Mouse (Mus musculus): Measurements from ENCODE around the gene Gm13084. TPM values are rescaled to one million over a fixed set of nuclear protein-coding genes. Genes with fewer than 3 reads are reported as not detected.
"Not testable (repeated sequence)": the region's sequence is repeated elsewhere in the genome, so short reads cannot be mapped to it uniquely, and the experiment has no call there.

The Gm13084 gene
- not detected in 2 replicates for polyA plus RNA-seq (2016; fragmentation: Nextera tagmentation; extraction: Ambion mirVana)

- Histone ChIP-seq H3K27ac (no peak within 1 kb of the TSS), H3K9ac (no peak within 1 kb of the TSS), H3K27me3 (no peaks in the 10 kb centered on the region), H3K9me3 (peaks cover 18% of the 10 kb centered on the region; the same call in 1 of the 2 replicates), H3K4me1 (no peaks in the 10 kb centered on the region), H3K4me3 (replicated peaks) (no peak within 1 kb of the TSS), H3K36me3 (replicated peaks) (no peaks in the 10 kb centered on the region), H3K4me2 (no peak within 1 kb of the TSS)
- no peak for ATAC-seq (ENCODE audit: low FRiP score)
- 80% methylated on average over 2 of the region's 2 CpGs for WGBS
Measured at GRCm38 (mm10) chr4:143815993-143816392, at the start of gene Gm13084. Gm13084 (minus strand) TSS chr4:143816093.

- H3K9me3 ChIP-seq = peaks cover 20% of the 10 kb centered on the region
Measured at GRCm38 (mm10) chr4:143846197-143846596, 30.3 kb upstream of the Gm13084 start, which contains the start of gene Gm13103. Gm13103 (plus strand) TSS chr4:143846497.

GRCm38 (mm10) chr4:143789052-143789451 is 26.8 kb downstream of the Gm13084 start, which contains the start of gene Gm13023:
Gm13023 (plus strand) TSS chr4:143789352.
- H3K4me3 ChIP-seq (replicated peaks); H3K4me2 ChIP-seq; ATAC-seq (ENCODE audit: low FRiP score); H3K36me3 ChIP-seq (replicated peaks); H3K4me1 ChIP-seq; H3K9ac ChIP-seq; H3K27ac ChIP-seq; H3K27me3 ChIP-seq: not testable (repeated sequence)
- H3K9me3 ChIP-seq = peaks cover 35% of the 10 kb centered on the region
- 87% methylated on average over 3 of the region's 3 CpGs for WGBS

More at GRCm38 (mm10) chr4:143846197-143846596, 30.3 kb upstream of the Gm13084 start, which contains the start of gene Gm13103:
- H3K27me3 ChIP-seq; H3K36me3 ChIP-seq (replicated peaks); H3K4me3 ChIP-seq (replicated peaks); H3K4me2 ChIP-seq; H3K9ac ChIP-seq; ATAC-seq (ENCODE audit: low FRiP score); H3K4me1 ChIP-seq; H3K27ac ChIP-seq: not testable (repeated sequence)

Other genes starting within 250 kb of the Gm13084 start
- gene Gm13083, start 201.1 kb downstream of the Gm13084 start, polyA plus RNA-seq (2016; fragmentation: Nextera tagmentation; extraction: Ambion mirVana) = not detected in 2 replicates
- not detected in 2 replicates for gene Gm13088, start 158.8 kb downstream of the Gm13084 start, polyA plus RNA-seq (2016; fragmentation: Nextera tagmentation; extraction: Ambion mirVana)
- gene Gm13089, start 113.4 kb downstream of the Gm13084 start, polyA plus RNA-seq (2016; fragmentation: Nextera tagmentation; extraction: Ambion mirVana) = not detected in 2 replicates
- not detected in 2 replicates for gene Gm13078, start 96.6 kb downstream of the Gm13084 start, polyA plus RNA-seq (2016; fragmentation: Nextera tagmentation; extraction: Ambion mirVana)
- gene Gm13023, start 26.7 kb downstream of the Gm13084 start, polyA plus RNA-seq (2016; fragmentation: Nextera tagmentation; extraction: Ambion mirVana) = not detected in 2 replicates
- gene Gm13103, start 30.4 kb upstream of the Gm13084 start, polyA plus RNA-seq (2016; fragmentation: Nextera tagmentation; extraction: Ambion mirVana) = not detected in 2 replicates
- not detected in 2 replicates for gene Pramef6, start 84.3 kb upstream of the Gm13084 start, polyA plus RNA-seq (2016; fragmentation: Nextera tagmentation; extraction: Ambion mirVana)
- not detected in 2 replicates for gene Pramef25, start 134.9 kb upstream of the Gm13084 start, polyA plus RNA-seq (2016; fragmentation: Nextera tagmentation; extraction: Ambion mirVana)
- gene Gm13101, start 150.9 kb upstream of the Gm13084 start, polyA plus RNA-seq (2016; fragmentation: Nextera tagmentation; extraction: Ambion mirVana) = not detected in 2 replicates
- not detected in 2 replicates for gene Pramef17, start 178.3 kb upstream of the Gm13084 start, polyA plus RNA-seq (2016; fragmentation: Nextera tagmentation; extraction: Ambion mirVana)
- not detected in 2 replicates for gene Pramel4, start 243.0 kb upstream of the Gm13084 start, polyA plus RNA-seq (2016; fragmentation: Nextera tagmentation; extraction: Ambion mirVana)

Data from forebrain, embryonic 12.5 days (tissue).